Mouse (Mus musculus) spleen, adult 12 weeks (tissue): ENCODE data around the gene Cdc42bpa.

Experiments used
- DNase-seq: peaks from one replicate; pipeline ENCODE4 v3.0.0; 2022; ENCODE audit warnings: low spot score

Gene Cdc42bpa

GRCm38 (mm10) chr1:180166533-180166932 is 206.3 kb downstream of the Cdc42bpa start:
- DNase-seq = no peak

- no peak for DNase-seq
Observed at GRCm38 (mm10) chr1:180168294-180168693, 208.0 kb downstream of the Cdc42bpa start.

DNA sequence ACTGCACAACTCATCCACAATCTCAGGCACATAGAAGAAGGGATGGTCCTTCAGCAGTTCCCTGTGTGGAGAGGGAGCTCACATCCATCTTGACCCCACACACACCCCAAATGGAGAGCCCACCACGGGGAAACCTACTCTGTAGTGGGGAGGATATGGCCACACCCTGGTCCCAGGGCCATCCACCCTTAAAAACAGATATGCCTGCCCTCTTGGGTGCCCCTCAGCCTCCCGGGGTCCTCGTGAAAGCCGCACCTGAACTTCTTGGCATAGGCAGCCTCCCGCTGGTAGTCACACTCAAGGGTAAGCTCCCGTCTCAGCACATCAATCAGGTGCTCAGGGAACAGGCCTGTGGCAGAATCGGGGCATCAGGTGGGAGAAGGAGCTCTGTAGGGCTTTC is 208.9 kb downstream of the Cdc42bpa start:
- no peak for DNase-seq

GRCm38 (mm10) chr1:180170071-180170470 is 209.8 kb downstream of the Cdc42bpa start:
- no peak for DNase-seq

GRCm38 (mm10) chr1:180171883-180172282 is 211.6 kb downstream of the Cdc42bpa start:
- DNase-seq = no peak

GRCm38 (mm10) chr1:180172600-180172999 is 212.3 kb downstream of the Cdc42bpa start:
- no peak for DNase-seq

DNA sequence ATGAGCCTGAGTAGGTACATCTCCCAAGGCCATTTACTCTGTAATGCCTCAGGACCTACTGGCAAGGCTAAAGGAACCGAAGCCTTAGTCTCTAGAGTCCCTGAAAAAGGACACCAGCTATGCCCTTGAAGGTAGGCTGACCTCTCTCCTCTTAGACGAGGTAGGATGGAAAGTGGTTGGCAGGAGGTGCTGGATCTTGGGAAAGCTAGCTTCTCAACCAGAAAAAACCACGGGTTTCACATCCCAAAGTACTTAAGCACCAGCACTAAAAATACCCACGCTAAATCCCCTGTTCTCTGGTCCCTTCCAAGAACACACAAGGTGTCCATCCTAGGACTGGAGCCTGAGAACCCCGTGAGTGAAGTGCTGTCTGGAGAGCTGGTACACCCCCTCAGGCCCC is 212.7 kb downstream of the Cdc42bpa start:
- DNase-seq = no peak

- DNase-seq = no peak
Observed at GRCm38 (mm10) chr1:180174718-180175117, 214.4 kb downstream of the Cdc42bpa start.

GRCm38 (mm10) chr1:180175167-180175566 is 214.9 kb downstream of the Cdc42bpa start:
- DNase-seq = no peak

DNA sequence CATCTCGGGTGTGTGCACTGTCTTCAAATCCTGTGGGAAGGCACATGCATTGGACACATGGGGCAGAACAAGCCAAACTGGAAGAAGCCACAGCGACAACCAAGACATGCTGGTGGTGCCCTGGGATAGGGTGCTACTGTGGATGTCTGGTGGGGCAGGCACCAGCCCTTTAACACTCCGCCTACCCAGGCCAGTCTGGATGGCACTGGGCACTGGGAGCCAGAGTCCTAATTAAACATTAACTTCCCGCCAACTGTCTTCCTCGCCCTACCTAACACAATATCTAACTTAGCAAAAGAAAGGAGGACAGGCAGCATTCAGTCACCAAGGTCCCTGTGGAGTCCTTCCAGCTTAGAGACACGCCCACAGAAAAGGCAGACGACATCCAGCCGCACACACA is 215.4 kb downstream of the Cdc42bpa start:
- no peak for DNase-seq

DNA sequence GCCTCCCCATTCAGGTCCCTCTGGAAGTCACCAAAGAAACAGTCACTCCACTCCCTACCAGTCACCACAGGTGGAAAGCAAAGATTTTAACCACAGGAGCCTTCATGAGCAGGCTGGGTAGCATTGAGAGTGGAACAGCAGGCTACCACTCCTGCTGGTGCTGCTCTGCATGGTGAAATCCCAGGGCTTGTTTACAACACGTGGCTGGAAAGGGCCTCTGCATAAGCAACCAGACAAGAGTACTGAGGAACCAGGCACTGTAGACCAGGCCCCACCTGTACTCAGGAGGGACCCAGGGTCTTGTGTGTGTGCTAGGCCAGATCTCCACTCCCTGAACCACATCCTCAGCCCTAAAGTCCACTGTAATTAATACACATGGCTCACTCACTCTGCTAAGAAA is 216.5 kb downstream of the Cdc42bpa start:
- DNase-seq = no peak

DNA sequence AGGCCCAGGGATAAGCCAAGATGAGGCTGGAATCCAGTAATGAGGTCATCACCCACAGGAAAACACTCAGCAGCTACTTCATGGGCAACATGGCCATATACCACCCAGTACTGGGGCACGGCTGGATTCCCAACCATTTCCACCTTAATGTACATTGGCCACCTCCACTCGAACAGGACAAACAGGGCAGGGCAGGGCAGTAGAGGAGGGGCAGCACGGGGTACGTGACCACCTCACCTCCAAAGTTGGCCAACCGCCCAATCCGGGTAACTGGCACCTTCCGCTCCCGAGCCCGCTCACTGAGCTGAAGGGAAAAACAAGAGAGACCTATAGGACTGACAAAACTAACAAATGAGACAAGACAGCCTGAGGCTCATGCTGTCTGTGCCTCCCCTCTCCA is 218.1 kb downstream of the Cdc42bpa start:
- DNase-seq = no peak

DNA sequence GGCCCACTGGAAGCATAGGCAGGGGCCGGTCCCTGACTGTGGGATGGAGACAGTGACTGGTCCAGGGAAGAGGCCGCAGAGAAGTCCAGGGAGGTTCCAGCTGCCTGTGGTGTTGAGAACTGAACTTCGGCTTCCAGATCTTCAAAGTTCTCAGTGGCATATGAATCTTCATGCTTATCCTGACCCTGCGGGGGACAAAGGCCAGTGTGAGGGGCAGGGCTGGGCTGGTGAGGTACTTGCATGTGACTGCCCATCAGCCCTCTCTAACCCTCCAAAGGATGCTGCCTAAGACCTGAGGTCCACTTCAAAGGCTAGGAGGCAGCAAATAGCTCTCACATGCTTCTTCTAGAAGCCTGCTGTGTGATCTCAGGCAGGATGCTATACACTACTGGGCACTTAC is 218.8 kb downstream of the Cdc42bpa start:
- DNase-seq = no peak

- DNase-seq = no peak
Observed at GRCm38 (mm10) chr1:180179840-180180239, 219.6 kb downstream of the Cdc42bpa start.

GRCm38 (mm10) chr1:180181304-180181965 is 221.2 kb downstream of the Cdc42bpa start:
- DNase-seq = no peak

- DNase-seq = no peak
Observed at GRCm38 (mm10) chr1:180181966-180182319, 221.7 kb downstream of the Cdc42bpa start.

DNA sequence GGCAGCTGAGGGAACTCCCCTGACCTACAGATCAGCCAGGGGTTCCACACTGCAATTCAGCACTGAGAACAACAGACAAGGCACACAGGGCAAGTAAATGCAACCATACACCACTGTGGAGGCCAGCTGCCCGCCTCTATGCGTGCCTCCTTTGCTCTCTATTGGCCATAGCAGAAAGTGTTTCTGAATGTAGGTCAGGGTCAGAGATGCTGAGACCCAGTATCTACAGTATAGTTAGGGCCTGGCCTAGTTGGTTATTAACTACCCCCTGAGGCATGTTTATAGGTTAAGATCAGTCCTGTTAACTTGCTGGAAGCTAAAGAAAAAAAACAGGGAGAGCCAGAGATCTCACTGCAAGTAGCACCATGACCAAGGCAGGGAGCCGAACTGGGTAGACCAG is 222.5 kb downstream of the Cdc42bpa start:
- DNase-seq = no peak

DNA sequence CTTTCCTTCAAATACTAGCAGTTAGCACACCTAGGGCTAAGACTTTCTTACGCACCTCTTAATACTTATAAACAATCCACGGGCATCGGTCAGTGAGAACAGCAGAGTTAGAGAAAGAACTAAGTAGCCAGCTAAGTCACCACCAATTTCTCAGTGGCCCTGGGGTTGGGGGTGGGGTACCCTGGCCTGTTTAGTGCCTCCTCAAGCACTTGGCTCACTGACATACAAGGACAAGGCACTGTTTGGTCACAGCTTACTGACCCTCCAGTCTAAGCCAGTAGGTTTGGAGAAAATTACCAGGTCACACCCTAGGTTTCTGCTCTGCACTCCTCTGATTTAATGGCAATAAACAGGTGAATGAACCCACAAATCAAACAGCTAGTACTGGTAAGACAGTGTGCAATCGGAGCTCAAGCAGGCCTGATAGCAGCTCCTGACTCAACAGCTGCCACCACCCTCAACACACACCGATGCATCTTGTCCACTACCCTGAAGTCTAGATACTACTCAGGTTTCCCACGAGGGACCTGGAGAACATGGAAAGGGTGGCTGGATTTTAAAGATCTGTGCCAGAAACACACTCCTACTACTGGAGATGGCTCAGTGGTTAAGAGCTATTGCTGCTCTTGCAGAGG is 223.4 kb downstream of the Cdc42bpa start:
- DNase-seq = no peak

GRCm38 (mm10) chr1:180184768-180185167 is 224.5 kb downstream of the Cdc42bpa start:
- no peak for DNase-seq

DNA sequence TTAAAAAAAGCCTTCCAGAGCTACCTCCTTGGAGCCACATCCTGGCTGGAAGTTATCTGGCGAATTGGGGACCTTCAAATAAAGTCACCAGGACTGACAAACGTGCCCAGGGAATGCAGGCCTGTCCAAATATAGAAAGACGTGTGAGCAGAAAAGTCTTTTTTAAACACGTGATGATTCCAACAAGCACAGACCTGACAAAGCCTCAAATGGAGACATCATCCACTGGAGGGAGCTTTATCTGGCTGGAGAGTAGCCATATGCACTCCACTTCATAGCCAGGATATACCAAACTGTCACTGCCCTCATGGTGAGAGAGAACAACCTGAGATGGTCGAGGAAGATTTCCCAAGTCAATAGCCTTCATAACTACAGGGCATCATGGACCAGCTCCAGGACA is 225.6 kb downstream of the Cdc42bpa start:
- DNase-seq = no peak

DNA sequence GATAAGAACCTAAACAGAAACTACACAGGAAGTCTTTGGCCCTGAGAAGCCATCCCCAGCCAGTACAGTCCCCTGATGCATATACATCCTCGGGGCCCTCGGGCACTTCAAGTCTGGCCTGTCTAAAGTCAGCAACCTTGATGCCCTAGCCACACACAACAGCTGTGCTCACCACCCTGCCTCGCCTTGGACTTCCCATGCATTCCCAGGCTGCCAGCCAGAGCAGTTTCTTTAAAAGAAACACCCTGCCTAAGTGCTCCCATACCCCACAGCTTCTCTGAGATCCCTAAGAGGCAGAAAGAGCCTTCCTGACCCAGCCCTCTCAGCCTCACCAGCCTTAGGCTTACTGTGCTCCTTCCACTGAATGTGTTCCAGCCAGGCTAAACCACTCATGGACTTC is 226.1 kb downstream of the Cdc42bpa start:
- no peak for DNase-seq

- DNase-seq = no peak
Observed at GRCm38 (mm10) chr1:180188951-180189350, 228.7 kb downstream of the Cdc42bpa start.

GRCm38 (mm10) chr1:180191112-180191511 is 230.8 kb downstream of the Cdc42bpa start:
- DNase-seq = no peak

- no peak for DNase-seq
Observed at GRCm38 (mm10) chr1:180191651-180192220, 231.5 kb downstream of the Cdc42bpa start.
